Mouse (Mus musculus) megakaryocyte progenitor cell, adult 5-6 weeks (primary cell): ENCODE data around the gene Lrrc47. TPM values are rescaled to one million over a fixed set of nuclear protein-coding genes. Genes with fewer than 3 reads are reported as not detected.

Experiments
- total RNA-seq, 2 experiments: library from RNA; stranded (forward) in 1 of 2; stranded (reverse) in 1 of 2; fragments of 157-497, 149-512 nt in 1 of 2; fragments of 200-1000 nt in 1 of 2; gene quantifications; 2 replicates each; pipeline versions ENCODE4 v1.2.3 to v1.2.4; 2015 to 2017

Gene Lrrc47
- total RNA-seq, 2 experiments from 2014 or later: 11.1 to 25.5 TPM

Other genes starting within 250 kb of the Lrrc47 start
- 50.8 and 61.9 TPM in 2 replicates for gene A430005L14Rik, start 54.5 kb upstream of the Lrrc47 start, total RNA-seq (2015)
- gene A430005L14Rik, start 54.5 kb upstream of the Lrrc47 start, total RNA-seq (2017): 48.3 and 55.0 TPM in 2 replicates
- gene Dffb, start 36.6 kb upstream of the Lrrc47 start, total RNA-seq (2015): 8.6 and 11.4 TPM in 2 replicates
- 13.7 and 14.1 TPM in 2 replicates for gene Dffb, start 36.6 kb upstream of the Lrrc47 start, total RNA-seq (2017)
- 7.0 and 7.4 TPM in 2 replicates for gene Cep104, start 36.5 kb upstream of the Lrrc47 start, total RNA-seq (2015)
- gene Cep104, start 36.5 kb upstream of the Lrrc47 start, total RNA-seq (2017): 4.7 and 5.6 TPM in 2 replicates
- 8.2 and 13.6 TPM in 2 replicates for gene Smim1, start 14.5 kb downstream of the Lrrc47 start, total RNA-seq (2015)
- gene Smim1, start 14.5 kb downstream of the Lrrc47 start, total RNA-seq (2017): 2.6 and 4.6 TPM in 2 replicates
- not detected in 2 replicates for gene Ccdc27, start 30.9 kb downstream of the Lrrc47 start, total RNA-seq (2015)
- not detected in 2 replicates for gene Ccdc27, start 30.9 kb downstream of the Lrrc47 start, total RNA-seq (2017)
- not detected in 2 replicates for gene Trp73, start 128.5 kb downstream of the Lrrc47 start, total RNA-seq (2015)
- gene Trp73, start 128.5 kb downstream of the Lrrc47 start, total RNA-seq (2017): not detected in 2 replicates
- gene Wrap73, start 130.6 kb downstream of the Lrrc47 start, total RNA-seq (2015): 9.9 and 11.9 TPM in 2 replicates
- gene Wrap73, start 130.6 kb downstream of the Lrrc47 start, total RNA-seq (2017): 9.1 and 13.0 TPM in 2 replicates
- 41.9 and 43.8 TPM in 2 replicates for gene Tprgl, start 148.9 kb downstream of the Lrrc47 start, total RNA-seq (2015)
- gene Tprgl, start 148.9 kb downstream of the Lrrc47 start, total RNA-seq (2017): 22.9 and 32.9 TPM in 2 replicates
- gene Megf6, start 159.0 kb downstream of the Lrrc47 start, total RNA-seq (2015): not detected in 2 replicates
- gene Megf6, start 159.0 kb downstream of the Lrrc47 start, total RNA-seq (2017): 0.12 and 0.17 TPM in 2 replicates